Mouse (Mus musculus) ES-E14 (cell line): Measurements from ENCODE around the gene B3galnt2. TPM values are rescaled to one million over a fixed set of nuclear protein-coding genes. Genes with fewer than 3 reads are reported as not detected.

Experiments used
- DNase-seq: peaks from one replicate; pipeline ENCODE4 v3.0.0-alpha.2; 2013; ENCODE audit warnings: low read depth, low spot score
- H3K27ac ChIP-seq: 2 replicates; pipeline ENCODE4 v1.5.1; 2012; ENCODE audit warnings: low read depth, mild to moderate bottlenecking, low read length, moderate library complexity, mixed read lengths; ENCODE audit not compliant: poor library complexity, insufficient read depth, severe bottlenecking
- H3K36me3 ChIP-seq: 2 replicates; pipeline ENCODE4 v1.6.1; 2012; ENCODE audit warnings: mild to moderate bottlenecking, low read length, moderate library complexity, mixed read lengths; ENCODE audit not compliant: control insufficient read depth, poor library complexity, insufficient read depth, severe bottlenecking
- H3K4me1 ChIP-seq, 2 experiments: fragments of 150-350 bp in 1 of 2; sonication (generic) in 1 of 2; 2 replicates each; pipeline ENCODE4 v1.6.1; 2012; ENCODE audit warnings: low read length in 2 of 2, mild to moderate bottlenecking in 1 of 2, mixed read lengths in 1 of 2; ENCODE audit not compliant: control insufficient read depth in 2 of 2, insufficient read depth in 2 of 2, poor library complexity in 1 of 2
- H3K4me3 ChIP-seq, 2 experiments: fragments of 150-350 bp in 1 of 2; sonication (generic) in 1 of 2; 2 replicates each; pipeline ENCODE4 v1.5.1; 2012; ENCODE audit warnings: low read length in 2 of 2, low read depth in 1 of 2, mild to moderate bottlenecking in 1 of 2, mixed read lengths in 1 of 2; ENCODE audit not compliant: insufficient read depth in 1 of 2, poor library complexity in 1 of 2, severe bottlenecking in 1 of 2
- H3K9ac ChIP-seq: 2 replicates; pipeline ENCODE4 v1.6.1; 2012; ENCODE audit warnings: low read depth, mild to moderate bottlenecking, low read length, mixed read lengths; ENCODE audit not compliant: poor library complexity, insufficient read depth, severe bottlenecking
- H3K9me3 ChIP-seq: fragments of 150-350 bp; sonication (generic); 2 replicates; pipeline ENCODE4 v1.6.1; 2012; ENCODE audit warnings: low read depth, mild to moderate bottlenecking, low read length; ENCODE audit not compliant: control insufficient read depth, insufficient read depth
- CHD2 ChIP-seq: IDR thresholded peaks from 2 replicates; pipeline ENCODE4 v1.6.1; 2014; ENCODE audit warnings: mild to moderate bottlenecking, low read depth, low read length, inconsistent platforms
- HCFC1 ChIP-seq: IDR thresholded peaks from 2 replicates; pipeline ENCODE4 v1.6.1; 2012; ENCODE audit warnings: low read length, inconsistent platforms, borderline replicate concordance; ENCODE audit not compliant: insufficient read depth
- MAFK ChIP-seq: IDR thresholded peaks from 2 replicates; pipeline ENCODE4 v1.6.1; 2014; ENCODE audit warnings: mild to moderate bottlenecking, low read depth, low read length, inconsistent platforms; ENCODE audit not compliant: insufficient read depth
- ZC3H11A ChIP-seq: IDR thresholded peaks from 2 replicates; pipeline ENCODE4 v1.6.1; 2012; ENCODE audit warnings: low read depth, mild to moderate bottlenecking, inconsistent platforms, low read length, borderline replicate concordance
- ZNF384 ChIP-seq: IDR thresholded peaks from 2 replicates; pipeline ENCODE4 v1.6.1; 2012; ENCODE audit warnings: low read depth, low read length, inconsistent platforms
- in situ Hi-C, 2 experiments: fragments of 600-800 bp; cut with MboI; formaldehyde crosslinking; loops; one replicate each; pipeline ENCODE4 v1.15.1; 2025; ENCODE audit warnings: low sequenced_read_pairs in 2 of 2, inconsistent platforms in 1 of 2; ENCODE audit not compliant: unreplicated experiment in 2 of 2
- total RNA-seq: library from RNA; depleted of rRNA; stranded (reverse); fragments of 300-350 nt; gene quantifications from 2 replicates; pipeline ENCODE4 v1.2.3, GENCODE M21; 2012

Gene B3galnt2
- total RNA-seq, 1 experiment: 46.3 TPM

GRCm38 (mm10) chr13:14011454-14011995 is 57.3 kb downstream of the B3galnt2 start:
- Histone ChIP-seq H3K36me3 (peaks cover 14% of the 10 kb centered on the region), H3K9ac (no peak overlapping the region), H3K9me3 (no peaks in the 10 kb centered on the region), H3K27ac (no peak overlapping the region), H3K4me3 (no peak overlapping the region), H3K4me1 (no peaks in the 10 kb centered on the region)
- TF ChIP-seq ZC3H11A: no peak
- no peak for TF ChIP-seq CHD2
- no peak for TF ChIP-seq ZNF384
- TF ChIP-seq MAFK: no peak
- TF ChIP-seq HCFC1: no peak
- in situ Hi-C loops: no loop called here
- DNase-seq: no peak

DNA sequence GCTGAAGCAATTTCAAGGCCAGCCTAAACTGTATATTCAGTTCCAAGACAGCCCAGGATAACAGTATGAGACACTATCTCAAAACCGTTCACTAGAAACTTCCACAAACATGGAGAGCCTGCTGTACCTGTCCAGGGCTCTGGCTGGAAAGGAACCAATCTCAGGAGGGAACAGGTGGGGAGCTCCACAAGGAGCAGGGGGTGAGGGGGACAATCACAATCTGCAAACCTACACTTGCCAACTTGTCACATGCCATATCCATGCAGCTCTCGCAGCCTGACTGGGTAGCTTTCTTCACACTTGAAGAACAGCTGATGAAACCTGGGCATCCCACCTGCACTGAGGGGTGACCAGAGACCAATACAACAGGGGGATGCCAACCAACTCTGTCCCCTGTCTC is 59.7 kb downstream of the B3galnt2 start:
- TF ChIP-seq MAFK: no peak
- no peak for TF ChIP-seq CHD2
- TF ChIP-seq ZC3H11A: no peak
- no peak for TF ChIP-seq ZNF384
- TF ChIP-seq HCFC1: no peak
- no peak overlapping the region for H3K9ac ChIP-seq
- H3K27ac ChIP-seq: no peak overlapping the region
- in situ Hi-C loops: no loop called here
- H3K36me3 ChIP-seq: peaks cover 15% of the 10 kb centered on the region
- H3K4me1 ChIP-seq: no peaks in the 10 kb centered on the region
- no peak for DNase-seq
- H3K4me3 ChIP-seq: no peak overlapping the region
- no peaks in the 10 kb centered on the region for H3K9me3 ChIP-seq

- no peak for TF ChIP-seq ZC3H11A
- TF ChIP-seq ZNF384: no peak
- no peak for TF ChIP-seq HCFC1
- no peak for TF ChIP-seq MAFK
- TF ChIP-seq CHD2: no peak
- in situ Hi-C loops: no loop called here
- Histone ChIP-seq H3K9me3 (no peaks in the 10 kb centered on the region), H3K36me3 (peaks cover 15% of the 10 kb centered on the region), H3K9ac (no peak overlapping the region), H3K4me1 (no peaks in the 10 kb centered on the region), H3K27ac (no peak overlapping the region), H3K4me3 (no peak overlapping the region)
- no peak for DNase-seq
Measured at GRCm38 (mm10) chr13:14014540-14014939, 60.3 kb downstream of the B3galnt2 start.

DNA sequence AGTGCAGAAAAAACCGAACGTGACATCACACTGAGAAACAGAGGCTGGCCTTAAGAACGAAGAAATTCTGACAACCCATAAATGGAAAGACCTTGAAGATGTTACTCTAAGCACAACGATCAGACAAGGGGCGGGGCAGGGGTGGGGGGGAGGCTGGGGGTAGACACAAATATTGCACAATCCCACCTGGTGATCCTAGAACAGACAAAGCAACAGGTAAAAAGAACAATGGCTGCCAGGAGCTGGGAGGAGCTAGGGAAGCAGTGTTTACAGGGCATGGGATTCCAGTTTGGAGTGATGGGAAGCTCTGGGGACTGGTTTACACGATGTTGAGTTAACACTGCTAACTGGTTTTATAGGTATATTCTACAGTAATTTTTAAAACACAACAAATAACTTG is 61.3 kb downstream of the B3galnt2 start:
- H3K27ac ChIP-seq: no peak overlapping the region
- no peaks in the 10 kb centered on the region for H3K4me1 ChIP-seq
- TF ChIP-seq ZNF384: no peak
- H3K4me3 ChIP-seq: no peak overlapping the region
- H3K36me3 ChIP-seq: peaks cover 16% of the 10 kb centered on the region
- no peaks in the 10 kb centered on the region for H3K9me3 ChIP-seq
- in situ Hi-C loops: no loop called here
- H3K9ac ChIP-seq: no peak overlapping the region
- no peak for DNase-seq

- H3K27ac ChIP-seq: no peak overlapping the region
- in situ Hi-C loops: no loop called here
- H3K36me3 ChIP-seq: peaks cover 13% of the 10 kb centered on the region
- no peak overlapping the region for H3K9ac ChIP-seq
- DNase-seq: no peak
- no peaks in the 10 kb centered on the region for H3K9me3 ChIP-seq
- no peak for TF ChIP-seq ZNF384
- TF ChIP-seq CHD2: no peak
- TF ChIP-seq MAFK: no peak
- TF ChIP-seq HCFC1: no peak
- no peak for TF ChIP-seq ZC3H11A
- H3K4me1 ChIP-seq: no peaks in the 10 kb centered on the region
- no peak overlapping the region for H3K4me3 ChIP-seq
Measured at GRCm38 (mm10) chr13:14018283-14018682, 64.0 kb downstream of the B3galnt2 start.
